Mouse (Mus musculus) cerebellum, adult 11 months (tissue): ENCODE measurements around the gene Zfp58.
A peak's percentile ranks its signal among the peaks of the same experiment; 100 is the strongest.
"Not testable (repeated sequence)": the region's sequence is repeated elsewhere in the genome, so short reads cannot be mapped to it uniquely, and the experiment has no call there.

Experiments
- DNase-seq: peaks from one replicate; pipeline ENCODE4 v3.0.0; 2022

The Zfp58 gene

DNA sequence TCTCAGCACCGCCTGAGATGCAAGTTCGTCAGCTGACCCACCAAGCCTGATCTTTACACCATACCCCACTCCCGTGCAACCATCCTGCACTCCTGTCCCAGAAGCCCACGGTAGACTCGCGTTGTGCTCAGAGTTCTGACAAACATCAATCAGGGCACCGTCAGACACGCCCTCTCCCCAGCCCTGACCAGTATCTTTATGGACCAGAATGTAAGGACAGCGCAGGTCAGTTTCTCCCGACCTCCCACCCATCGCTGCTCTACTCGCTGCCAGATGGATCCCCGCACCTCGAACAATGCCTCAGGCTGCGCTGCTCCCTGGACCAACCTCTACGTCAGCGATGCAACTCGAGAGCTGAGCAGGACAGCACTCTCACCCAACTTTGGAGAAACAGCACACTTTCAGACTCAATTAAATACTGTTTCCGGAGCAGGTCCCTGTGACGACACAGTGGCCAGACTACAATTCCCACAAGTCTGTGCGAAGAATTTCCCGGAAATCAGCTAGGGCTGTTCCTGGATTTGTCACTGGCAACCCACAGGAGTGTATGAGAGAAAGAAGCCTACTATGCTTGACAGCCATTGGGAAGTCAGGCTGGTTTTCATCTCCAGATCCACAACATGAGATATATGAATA lies at the start of gene Zfp58:
Gene Zfp58 (minus strand): TSS at position 472 of the 636 bp plus-strand sequence.
- DNase-seq, result peak; percentile 71

DNA sequence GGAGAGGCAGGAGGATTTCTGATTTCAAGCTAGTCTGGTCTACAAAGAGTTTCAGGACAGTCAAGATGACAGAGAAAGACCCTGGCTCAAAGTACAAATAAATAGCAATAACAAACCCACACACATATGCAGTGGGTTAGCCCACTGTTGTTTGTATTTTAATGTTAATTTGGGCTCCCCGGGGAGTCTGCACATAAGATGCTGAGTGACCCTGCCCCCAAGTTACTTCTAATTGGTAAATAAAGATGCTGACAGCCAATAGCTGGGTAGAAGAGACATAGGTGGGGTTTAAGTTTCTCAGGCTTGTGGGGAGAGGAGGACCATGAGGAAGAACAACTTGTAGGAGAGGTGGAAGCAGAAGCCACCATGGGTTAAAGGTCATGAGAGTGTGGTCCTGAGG lies 45.6 kb upstream of the Zfp58 start:
- DNase-seq, result no peak

DNA sequence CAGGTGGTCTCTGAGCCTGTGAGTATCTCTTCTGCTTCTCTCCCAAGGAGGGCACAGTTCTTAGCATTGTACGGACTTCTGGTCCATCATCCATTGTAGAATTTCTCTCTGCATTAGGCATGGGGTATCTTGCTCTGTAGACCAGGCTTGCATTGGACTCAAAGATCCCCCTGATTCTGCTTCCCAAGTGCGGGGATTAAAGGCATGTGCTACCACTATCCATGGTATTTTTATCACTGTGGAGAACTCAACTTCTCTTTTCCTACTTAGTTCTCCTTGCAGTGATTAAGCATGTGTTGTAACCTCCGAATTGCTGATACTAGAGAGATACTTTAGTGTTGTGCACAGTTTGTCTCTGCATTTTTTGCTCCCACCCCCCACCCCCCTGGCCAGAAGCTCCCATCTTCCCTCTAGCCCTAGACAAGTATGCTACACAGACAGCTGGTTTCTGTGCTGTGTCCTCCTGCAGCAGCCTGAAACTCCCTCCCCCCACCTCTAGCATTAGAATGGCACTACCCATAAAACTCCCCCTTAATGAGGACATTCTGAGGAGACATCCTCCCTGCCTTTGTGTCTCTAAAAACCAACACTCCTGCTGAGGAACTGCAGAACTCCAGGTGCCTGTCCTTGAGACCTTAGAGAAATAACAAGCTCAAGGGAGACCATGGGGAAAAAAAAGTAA lies 26.8 kb upstream of the Zfp58 start:
- no peak for DNase-seq

GRCm38 (mm10) chr13:67525753-67526410 lies 25.5 kb upstream of the Zfp58 start, which contains the start of the genes Gm26965 and Zfp87:
TSS of gene Gm26965 (minus strand) at chr13:67526151.
TSS of gene Zfp87 (minus strand) at chr13:67526177.
- peak; percentile 86 for DNase-seq

GRCm38 (mm10) chr13:67500908-67501307 lies 553 bp upstream of the Zfp58 start:
- no peak for DNase-seq

- DNase-seq, result no peak
Observed at GRCm38 (mm10) chr13:67495631-67496030, 4.7 kb downstream of the Zfp58 start.

- DNase-seq, result no peak
Observed at GRCm38 (mm10) chr13:67484424-67484811, 15.9 kb downstream of the Zfp58 start.

DNA sequence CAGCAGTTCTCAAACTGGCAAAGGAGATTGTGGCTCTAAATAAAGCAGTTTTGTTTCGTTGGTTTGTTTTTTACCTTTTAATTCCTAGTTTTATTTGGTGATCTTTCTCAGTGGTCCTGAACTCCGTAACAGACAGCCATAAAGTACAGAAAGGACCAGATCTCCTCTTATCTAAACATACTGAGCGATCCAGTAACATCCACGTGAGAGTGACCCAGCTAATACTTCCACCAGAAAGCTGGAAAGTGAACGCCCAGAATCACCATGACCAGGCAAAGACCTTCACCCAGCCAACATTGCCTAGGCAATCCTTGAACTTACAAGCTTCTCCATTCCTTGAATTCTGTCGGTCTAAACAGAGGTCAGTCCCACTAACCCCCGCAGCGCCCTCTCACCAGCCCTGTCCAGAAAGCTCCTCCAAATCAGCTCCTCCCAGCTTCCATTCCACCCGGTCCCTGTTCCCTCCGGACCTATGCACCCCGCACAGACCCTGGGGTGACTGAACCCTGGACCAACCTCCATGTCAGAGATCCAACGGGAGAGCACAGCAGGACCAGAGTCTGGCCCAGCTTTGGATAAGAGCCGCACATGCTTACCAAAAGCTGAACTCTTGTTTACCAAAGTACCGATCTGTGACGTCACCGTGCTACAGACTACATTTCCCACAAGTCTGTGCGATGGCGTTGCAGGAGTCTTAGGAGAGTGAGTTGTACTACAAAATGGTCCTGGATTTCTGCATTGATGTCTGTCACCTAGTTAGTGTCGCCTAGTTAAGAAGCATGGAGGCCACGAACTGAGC lies 16.5 kb downstream of the Zfp58 start, which contains the start of gene Zfp874b:
Gene Zfp874b (minus strand): TSS at position 634 of the 799 bp plus-strand sequence.
- DNase-seq, result peak; percentile 83

DNA sequence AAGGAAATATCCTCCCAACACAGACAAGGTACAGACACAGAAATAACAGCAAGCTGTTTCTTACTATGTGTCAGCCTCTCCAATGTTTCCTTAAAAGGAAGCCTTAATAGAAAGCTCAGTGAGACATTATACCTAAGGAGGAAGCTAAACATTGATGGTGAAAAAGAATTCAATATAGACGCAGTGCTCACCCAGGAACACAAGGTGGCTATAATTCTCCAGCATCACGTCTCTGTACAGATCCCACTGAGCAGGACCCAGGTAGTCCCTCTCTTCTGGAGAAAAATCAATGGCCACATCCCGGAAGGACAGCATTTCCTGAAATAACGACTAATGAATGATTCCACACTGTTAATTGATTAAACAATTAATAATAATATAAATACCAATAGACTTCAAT lies 18.8 kb downstream of the Zfp58 start:
- no peak for DNase-seq

GRCm38 (mm10) chr13:67469274-67469673 lies 31.1 kb downstream of the Zfp58 start:
- DNase-seq, result no peak

GRCm38 (mm10) chr13:67463506-67464185 lies 36.7 kb downstream of the Zfp58 start:
- not testable (repeated sequence) for DNase-seq

GRCm38 (mm10) chr13:67452021-67452309 lies 48.4 kb downstream of the Zfp58 start:
- peak; percentile 12 for DNase-seq

DNA sequence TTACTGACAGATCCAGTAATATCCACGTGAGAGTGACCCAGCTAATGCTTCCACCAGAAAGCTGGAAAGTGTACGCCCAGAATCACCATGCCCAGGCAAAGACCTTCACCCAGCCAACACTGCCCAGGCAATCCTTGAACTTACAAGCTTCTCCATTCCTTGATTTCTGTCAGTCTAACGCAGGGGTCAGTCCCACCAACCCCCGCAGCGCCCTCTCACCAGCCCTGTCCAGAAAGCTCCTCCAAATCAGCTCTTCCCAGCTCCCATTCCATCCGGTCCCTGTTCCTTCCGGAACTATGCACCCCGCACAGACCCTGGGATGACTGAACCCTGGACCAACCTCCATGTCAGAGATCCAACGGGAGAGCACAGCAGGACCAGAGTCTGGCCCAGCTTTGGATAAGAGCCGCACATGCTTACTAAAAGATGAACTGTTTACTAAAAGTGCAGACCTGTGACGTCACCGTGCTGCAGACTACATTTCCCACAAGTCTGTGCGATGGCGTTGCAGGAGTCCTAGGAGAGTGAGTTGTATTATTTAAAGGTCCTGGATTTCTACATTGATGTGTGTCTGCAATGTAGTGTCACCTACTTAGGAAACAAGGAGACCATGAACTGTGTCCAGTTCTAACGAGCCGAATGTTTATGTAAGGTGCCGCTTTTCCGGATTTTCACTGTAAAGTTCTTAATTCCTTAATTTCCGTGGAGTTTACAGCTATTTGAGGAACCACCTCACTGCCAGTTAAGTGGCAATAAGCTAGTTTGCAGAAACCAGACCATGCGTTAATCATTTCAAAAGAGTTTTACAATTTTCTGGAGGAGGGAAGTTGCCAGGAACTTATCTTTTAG lies 49.0 kb downstream of the Zfp58 start, which contains the start of gene Zfp874a:
Gene Zfp874a (minus strand): TSS at position 453 of the 849 bp plus-strand sequence.
- peak; percentile 88 for DNase-seq
